Mouse (Mus musculus) ES-Bruce4 (cell line): ENCODE measurements around the gene Atxn1.

Source experiments
- CTCF ChIP-seq: IDR thresholded peaks from one replicate; pipeline ENCODE4 v1.8.1; 2011; ENCODE audit warnings: low read depth, low read length
- POLR2A ChIP-seq: IDR thresholded peaks from one replicate; pipeline ENCODE4 v1.8.1; 2011; ENCODE audit warnings: low read length; ENCODE audit not compliant: insufficient read depth

DNA sequence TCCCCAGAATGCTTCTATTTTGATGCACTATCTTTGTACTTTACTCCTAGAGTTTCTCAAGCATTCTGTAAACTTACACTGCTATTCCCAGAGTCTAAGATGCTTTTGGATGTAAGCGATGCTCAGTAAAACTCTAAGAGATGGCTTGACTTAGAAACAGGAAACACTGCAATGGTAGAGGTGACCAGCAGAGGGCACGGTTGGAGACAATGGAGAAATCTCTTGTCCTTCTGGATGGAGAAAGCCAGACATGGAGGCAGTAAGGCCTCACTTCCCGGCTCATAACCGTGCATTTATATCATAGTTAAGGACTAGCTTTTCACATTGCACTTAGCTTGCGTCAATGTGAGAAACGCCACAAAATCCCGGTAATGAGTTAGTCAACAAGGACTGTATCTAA, 404.3 kb downstream of the Atxn1 start:
- TF ChIP-seq POLR2A (no peak), CTCF (peak; percentile 5)
